Mouse (Mus musculus) frontal cortex, adult (tissue): ENCODE results near the gene Olfr665.
"Not testable (repeated sequence)": the region's sequence is repeated elsewhere in the genome, so short reads cannot be mapped to it uniquely, and the experiment has no call there.

Source experiments
- ATAC-seq: cut with Nextera tagmentation; 2 replicates; pipeline ENCODE4 v1.9.2; 2017; ENCODE audit warnings: mild to moderate bottlenecking, moderate library complexity, mixed read lengths; ENCODE audit not compliant: low TSS enrichment

Gene Olfr665

DNA sequence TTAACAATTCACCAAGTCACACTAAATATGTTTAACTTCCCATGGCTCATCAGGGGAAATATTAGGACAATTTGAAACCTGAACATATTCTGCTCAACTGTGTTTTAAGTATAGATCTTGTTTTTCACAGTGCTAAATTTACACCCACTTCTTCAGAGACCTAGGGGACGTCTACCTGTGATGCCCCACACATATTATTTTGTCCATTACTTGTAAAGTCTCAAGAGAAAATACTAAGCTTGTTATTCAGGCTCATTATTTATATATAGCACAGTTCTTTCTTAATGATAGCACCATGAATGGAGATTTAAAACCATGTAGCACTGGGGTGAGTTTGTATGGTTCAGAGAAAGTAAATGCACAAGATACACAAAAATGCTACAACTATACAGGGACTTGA, at the start of gene Olfr665:
TSS of gene Olfr665 (plus strand) at position 301 of the 400 bp plus-strand sequence.
- ATAC-seq = no peak

DNA sequence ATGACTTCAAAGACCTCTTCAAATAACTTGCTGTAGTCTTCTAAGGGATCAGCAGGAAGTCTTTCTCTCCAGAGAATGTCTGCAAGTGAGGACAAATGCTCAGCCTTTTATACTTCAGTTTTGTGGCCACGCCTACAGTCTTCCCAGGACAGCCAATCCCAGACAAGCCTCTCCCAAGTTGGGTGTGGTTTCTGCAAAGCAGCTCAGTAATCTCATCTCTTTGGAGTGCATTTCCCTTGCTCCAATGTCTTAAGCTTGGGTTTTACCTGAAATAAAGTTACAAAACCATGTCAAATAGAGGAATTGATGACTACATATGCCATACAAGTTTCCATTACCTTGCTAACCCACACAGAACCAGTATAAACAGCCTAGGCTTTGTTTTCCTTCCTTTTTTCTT, 35.3 kb upstream of the Olfr665 start, which contains the start of gene Usp17lb:
TSS of gene Usp17lb (minus strand) at position 101 of the 400 bp plus-strand sequence.
- ATAC-seq = no peak

DNA sequence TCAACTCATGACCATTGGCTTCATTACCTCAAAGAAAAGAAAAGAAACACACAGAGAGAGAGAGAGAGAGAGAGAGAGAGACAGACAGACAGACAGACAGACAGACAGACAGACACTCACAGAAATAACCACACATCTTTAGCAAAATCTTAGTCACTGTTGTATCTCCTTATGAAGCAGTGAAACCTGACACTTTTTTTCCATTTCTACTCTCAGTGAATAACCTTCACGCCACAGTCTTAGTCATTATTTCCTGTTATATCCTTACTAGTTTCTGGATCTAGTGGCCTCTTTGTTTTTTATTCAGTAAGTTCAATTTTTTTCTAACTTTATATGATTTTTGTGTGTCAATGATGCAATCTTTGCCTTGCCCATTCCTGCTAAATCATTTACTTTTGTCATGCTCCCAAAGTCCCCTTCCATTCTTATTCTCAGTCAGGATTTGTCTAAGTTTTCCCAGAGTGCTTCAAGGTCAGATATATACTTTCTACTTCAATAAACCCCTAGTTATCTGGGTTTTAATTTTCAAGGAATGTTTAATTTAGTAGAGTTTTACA, 34.0 kb upstream of the Olfr665 start:
- no peak for ATAC-seq

DNA sequence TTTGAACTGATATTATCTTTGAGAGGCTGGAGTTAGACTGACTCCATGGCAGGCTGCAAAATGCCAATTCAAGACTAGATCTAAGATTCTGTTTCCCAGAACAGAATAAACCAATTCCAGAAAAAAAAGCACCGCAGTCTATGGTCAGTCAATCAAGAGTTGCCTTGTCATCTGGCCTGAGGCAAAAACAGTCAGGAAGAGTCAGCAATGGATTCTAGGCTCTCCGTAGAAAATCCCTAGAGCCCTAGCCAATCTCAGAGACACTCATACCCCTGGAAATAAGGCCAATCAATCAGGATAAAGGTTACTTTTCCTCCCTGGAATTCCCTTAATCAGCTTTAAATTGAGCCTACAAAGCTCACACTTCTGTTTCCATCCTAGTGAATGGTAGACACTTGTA, 26.3 kb upstream of the Olfr665 start:
- not testable (repeated sequence) for ATAC-seq

DNA sequence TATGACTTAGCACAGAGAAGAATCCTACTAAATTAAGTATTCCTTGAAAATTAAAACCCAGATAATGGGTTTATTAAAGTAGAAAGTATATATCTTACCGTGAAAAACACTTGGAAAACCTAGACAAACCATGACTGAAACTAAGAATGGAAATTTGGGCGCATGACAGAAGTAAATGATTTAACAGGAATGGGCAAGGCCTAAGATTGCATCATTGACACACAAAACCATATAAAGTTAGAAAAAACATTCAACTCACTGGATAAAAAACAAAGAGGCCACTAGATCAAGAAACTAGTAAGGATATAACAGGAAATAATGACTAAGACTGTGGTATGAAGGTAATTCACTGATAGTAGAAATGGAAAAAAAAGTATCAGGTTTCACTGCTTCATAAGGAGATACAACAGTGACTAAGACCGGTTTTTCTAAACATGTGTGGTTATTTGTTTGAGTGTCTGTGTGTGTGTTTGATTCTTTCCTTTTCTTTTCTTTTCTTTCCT, 22.5 kb upstream of the Olfr665 start:
- no peak for ATAC-seq

DNA sequence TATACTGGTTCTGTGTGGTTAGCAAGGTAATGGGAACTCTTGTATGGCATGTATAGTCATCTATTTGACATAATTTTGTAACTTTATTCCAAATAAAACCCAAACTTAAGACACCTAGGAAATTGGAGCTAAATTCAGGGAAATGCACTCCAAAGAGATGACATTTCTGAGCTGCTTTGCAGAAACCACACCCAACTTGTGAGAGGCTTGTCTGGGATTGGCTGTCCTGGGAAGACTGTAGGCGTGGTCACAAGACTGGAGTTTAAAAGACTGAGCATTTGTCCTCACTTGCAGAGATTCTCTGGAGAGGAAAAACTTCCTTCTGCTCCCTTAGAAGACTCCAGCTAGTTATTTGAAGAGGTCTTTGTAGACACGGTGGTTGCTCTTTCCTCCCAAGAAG, 21.1 kb upstream of the Olfr665 start, which contains the start of gene Usp17la:
TSS of gene Usp17la (plus strand) at position 301 of the 400 bp plus-strand sequence.
- not testable (repeated sequence) for ATAC-seq

DNA sequence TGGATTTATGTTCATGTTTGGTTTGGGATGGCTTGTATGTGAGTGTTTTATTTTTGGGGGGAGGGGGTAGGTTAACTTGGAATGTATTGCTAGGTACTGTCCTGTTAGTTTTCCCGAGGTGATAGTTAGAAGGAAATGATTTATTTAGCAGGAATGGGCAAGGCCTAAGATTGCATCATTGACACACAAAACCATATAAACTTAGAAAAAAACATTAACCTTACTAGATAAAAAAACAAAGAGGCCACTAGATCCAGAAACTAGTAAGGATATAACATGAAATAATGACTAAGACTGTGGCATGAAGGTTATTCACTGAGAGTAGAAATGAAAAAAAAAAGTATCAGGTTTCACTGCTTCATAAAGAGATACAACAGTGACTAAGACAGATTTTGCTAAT, 20.1 kb upstream of the Olfr665 start:
- ATAC-seq = no peak

DNA sequence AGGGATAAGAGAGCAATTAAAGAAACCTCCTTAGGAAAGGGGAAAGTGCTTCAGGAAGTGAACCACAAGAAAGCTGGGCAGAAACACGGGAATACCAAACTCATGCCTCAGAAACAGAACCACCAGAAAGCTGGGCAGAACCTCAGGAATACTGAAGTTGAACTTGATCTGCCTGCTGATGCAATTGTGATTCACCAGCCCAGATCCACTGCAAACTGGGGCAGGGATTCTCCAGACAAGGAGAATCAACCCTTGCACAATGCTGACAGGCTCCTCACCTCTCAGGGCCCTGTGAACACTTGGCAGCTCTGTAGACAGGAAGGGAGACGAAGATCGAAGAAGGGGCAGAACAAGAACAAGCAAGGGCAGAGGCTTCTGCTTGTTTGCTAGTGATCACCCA, 16.4 kb upstream of the Olfr665 start:
- ATAC-seq = no peak

DNA sequence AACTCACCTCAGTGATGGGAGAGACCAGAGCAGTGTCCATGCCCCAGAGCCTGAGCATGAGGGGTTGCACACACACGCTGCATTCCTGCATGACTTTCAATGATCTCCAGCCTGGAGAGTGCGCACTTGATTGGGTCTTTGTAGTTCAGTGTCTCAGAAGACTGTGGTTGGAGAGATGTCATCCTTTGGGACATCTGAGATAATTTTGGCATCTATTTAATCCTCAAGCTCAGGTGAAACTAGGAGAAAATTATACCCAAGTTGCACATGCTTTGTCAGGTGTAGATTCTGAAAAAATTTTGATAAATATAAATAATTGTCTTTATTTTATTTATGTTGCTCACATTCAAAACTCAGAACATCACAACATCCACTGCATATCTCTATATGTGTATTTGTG, 18.0 kb downstream of the Olfr665 start, which contains the start of gene Olfr666:
TSS of gene Olfr666 (minus strand) at position 101 of the 400 bp plus-strand sequence.
- no peak for ATAC-seq

DNA sequence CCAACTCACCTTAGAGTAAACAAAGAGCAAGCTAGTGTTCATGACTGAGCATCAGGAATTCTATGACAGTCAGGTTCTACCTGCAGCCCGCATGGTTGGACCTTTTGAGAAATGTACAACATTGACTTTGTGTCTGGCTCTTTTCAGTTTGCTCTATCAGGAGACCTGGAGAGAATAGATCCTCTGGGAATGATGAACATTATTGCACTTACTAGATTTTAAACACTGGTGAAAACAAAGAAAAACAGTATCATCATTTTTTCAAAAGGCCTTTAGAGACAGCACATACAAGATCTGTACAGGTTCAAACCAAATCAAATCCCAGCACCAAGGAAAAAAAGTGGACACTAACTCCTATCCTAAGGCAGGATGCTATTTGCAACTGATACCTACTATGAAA, 43.6 kb downstream of the Olfr665 start, which contains the start of gene Olfr667:
TSS of gene Olfr667 (minus strand) at position 101 of the 400 bp plus-strand sequence.
- ATAC-seq = no peak

DNA sequence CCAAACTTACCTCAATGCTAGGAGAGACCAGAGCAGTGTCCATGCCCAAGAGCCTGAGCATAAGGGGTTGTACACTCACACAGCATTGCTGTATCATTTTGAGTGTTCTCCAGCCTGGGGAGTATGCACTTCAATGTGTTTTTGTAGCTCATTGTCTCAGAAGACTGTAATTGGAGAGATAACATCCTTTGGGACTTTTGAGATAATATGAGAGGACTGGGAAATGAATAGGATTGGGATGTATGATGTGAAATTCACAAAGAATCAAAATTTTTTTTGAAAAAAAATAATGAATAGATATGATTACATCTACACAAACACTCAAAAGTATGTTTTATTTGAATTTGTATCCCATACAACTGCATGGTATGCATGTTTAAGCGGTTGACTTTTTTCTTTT, 50.1 kb downstream of the Olfr665 start, which contains the start of gene Olfr668:
TSS of gene Olfr668 (minus strand) at position 101 of the 400 bp plus-strand sequence.
- no peak for ATAC-seq
